Mouse (Mus musculus) adrenal gland, postnatal 36 days (tissue): Measurements from ENCODE around the gene Naaladl1. TPM values are rescaled to one million over a fixed set of nuclear protein-coding genes. Genes with fewer than 3 reads are reported as not detected.

Source experiments
- DNase-seq, 2 experiments: peaks; one replicate each; pipeline ENCODE4 v3.0.0; 2021; ENCODE audit warnings: mixed read lengths in 1 of 2
- long read RNA-seq, 2 experiments: library from polyadenylated mRNA; stranded (forward); transcript quantifications; one replicate each; pipeline ENCODE4 v2.0.0; 2021; ENCODE audit warnings: borderline sequencing depth in 2 of 2
- total RNA-seq, 2 experiments: library from RNA; stranded (reverse); gene quantifications; 2 replicates each; pipeline ENCODE4 v1.2.3; 2021

Gene Naaladl1
- under 1 TPM in 1 of 2 experiments, not detected in 1; 0.10 TPM for total RNA-seq
- long read RNA-seq, experiment 1: 0 reads
- long read RNA-seq, experiment 2: 0 reads

DNA sequence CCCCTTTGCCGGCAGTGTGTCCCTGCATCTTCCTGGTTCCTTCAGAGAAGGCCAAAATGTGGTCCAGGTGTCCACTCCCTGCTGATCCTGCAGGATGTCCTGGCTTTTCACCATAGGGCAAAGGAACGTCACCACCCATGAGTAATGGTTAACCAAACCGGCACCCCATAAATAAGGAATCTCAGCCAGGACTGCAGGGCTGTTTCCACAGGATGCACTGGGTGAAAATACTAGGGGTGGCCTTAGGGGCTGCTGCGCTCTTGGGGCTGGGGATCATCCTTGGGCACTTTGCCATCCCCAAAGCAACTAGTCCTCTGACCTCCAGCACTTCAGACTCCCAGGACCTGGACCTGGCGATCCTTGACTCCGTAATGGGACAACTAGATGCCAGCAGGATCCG, at the start of gene Naaladl1:
Naaladl1 (plus strand) TSS at position 197 of the 400 bp plus-strand sequence.
- no peak for DNase-seq

DNA sequence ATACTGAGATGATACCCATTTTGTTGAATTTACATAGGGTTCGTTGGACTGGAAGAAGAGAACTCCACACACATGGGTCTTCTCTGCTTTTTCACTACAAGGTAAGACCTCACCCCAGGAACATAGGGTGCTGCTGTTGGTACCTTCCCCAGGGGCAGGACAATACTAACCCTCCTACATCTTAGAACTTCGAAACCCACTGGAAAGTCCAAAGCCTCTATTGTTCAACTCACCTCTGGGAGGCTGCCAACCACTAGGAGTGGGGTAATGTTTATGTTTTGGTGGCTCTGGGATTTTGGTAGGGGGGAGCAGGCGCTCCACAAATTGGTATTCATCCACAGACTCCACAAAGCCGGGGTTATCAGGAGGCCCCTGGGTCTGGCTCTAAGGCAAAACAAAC, 48.9 kb upstream of the Naaladl1 start:
- DNase-seq: no peak

DNA sequence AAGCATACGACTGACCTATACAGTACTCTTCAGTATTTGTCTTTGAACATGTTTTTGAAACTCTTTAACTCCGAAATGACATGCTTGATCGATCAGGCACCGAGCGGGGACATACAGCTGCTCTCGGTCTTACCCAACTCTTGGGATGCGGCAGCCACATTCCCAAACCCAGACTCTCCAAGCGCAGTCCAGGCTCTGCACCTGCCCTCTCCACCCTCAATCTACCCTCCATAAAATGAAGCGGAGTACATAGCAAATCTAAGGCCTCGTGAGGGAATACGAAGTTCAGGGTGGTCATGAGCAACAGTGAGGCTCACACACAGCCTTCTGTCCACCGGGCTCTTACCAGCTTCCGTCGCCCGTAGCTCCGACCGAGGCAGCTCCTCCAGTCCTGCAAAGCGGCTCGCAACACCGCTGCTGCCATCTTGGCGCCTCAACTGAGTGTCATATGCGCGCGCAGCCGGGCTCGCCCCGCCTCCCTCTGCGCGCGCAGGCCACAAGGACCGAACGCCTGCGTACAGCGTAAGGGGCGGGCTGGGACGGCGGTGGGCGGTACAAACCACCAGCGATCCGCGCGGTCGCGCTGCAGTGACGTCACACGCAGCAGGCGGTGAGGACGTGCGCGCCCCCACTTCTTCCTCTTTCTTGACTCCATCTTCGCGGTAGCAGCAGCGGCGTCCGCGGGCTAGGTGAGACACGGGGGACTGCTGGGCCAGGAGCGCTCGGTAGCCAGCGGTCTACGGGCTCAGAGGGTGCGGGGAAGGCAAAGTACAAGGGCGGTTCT, 48.1 kb upstream of the Naaladl1 start, which contains the start of the genes Mrpl49 and Fau:
Mrpl49 (minus strand) TSS at position 473 of the 784 bp plus-strand sequence.
Fau (plus strand) TSS at position 532 of the 784 bp plus-strand sequence.
- peak; percentile 99 for DNase-seq

DNA sequence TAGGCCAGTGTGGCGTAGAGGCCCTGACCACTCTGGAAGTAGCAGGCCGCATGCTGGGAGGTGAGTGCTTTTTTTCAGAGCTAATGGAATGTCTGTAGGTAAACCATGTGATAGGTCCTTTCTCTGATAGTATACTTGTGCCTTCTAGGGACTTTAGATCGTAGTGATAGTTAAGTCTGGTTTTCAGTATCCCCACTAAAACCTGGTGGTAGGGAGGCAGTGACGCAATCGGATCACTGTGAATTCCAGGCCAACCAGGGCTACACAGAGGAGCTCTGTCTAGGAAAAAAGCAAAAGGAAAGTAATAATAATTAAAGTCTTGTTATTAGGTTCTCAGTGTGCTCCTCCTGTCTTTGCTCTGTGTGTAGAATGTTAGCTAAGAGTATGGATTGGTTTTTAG, 47.1 kb upstream of the Naaladl1 start:
- DNase-seq: no peak

GRCm38 (mm10) chr19:6058966-6059365, 46.6 kb upstream of the Naaladl1 start:
- no peak for DNase-seq

- DNase-seq: peak; percentile 94
Measured at GRCm38 (mm10) chr19:6061021-6061533, 44.5 kb upstream of the Naaladl1 start, which contains the start of gene Znhit2. Gene Znhit2, plus strand, starts transcription at chr19:6061192.

GRCm38 (mm10) chr19:6061641-6062302, 43.8 kb upstream of the Naaladl1 start:
- peak; percentile 53 to 65 for DNase-seq

DNA sequence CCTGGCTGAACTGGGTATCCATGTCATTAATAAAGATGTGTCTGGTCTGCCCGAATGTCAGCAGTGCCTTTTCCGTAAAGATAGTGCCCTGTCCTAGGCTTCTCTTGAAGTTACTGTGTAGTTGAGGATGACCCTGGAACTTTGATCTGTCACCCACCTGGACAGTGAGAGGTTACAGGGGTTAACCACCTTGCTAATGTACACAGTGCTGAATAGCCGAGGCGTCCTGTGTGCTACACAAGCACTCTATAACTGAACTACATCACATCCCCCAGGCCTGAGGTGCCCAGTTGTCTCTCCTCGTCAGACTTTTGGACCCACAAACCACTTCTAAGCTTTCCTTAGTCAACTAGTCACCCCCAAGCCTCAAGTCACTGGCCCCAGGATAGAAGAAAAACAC, 43.2 kb upstream of the Naaladl1 start:
- DNase-seq: no peak

- DNase-seq: no peak
Measured at GRCm38 (mm10) chr19:6063081-6063480, 42.5 kb upstream of the Naaladl1 start.

- no peak for DNase-seq
Measured at GRCm38 (mm10) chr19:6066571-6066970, 39.0 kb upstream of the Naaladl1 start.

DNA sequence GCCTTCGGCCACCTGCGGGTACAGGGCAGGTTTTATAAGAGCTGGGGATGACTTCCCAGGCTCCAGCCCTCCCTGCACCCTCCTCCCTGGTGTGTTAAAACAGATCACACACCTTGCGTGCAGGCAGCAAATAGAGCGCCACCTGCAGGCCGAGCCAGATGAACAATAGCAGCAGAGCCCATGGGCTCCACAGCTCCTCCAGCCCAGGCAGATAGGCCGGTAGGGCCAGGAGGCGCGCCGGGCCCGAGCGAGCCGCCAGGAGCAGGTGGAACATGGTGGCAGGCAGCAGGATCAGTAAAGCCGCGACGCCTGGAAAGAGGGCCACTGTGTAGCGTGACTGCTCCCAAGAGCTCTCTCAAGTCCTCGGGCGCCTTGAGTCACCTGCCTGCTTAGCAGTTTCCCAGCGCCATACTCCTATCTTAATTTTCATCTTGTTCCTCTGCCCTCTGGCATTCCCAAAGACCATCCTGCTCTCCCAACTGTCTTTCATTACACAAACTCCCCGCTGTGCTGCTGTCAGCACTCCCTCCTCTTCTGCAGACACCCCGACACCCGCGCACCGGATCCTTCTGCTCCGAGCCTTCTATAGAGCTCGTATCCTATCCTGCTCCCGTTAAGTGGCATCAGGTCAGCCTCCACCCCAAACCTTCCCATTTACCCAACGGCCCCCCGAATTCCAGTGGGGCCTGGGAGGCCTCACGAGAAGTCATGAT, 38.4 kb upstream of the Naaladl1 start:
- peak; percentile 87 to 89 for DNase-seq

DNA sequence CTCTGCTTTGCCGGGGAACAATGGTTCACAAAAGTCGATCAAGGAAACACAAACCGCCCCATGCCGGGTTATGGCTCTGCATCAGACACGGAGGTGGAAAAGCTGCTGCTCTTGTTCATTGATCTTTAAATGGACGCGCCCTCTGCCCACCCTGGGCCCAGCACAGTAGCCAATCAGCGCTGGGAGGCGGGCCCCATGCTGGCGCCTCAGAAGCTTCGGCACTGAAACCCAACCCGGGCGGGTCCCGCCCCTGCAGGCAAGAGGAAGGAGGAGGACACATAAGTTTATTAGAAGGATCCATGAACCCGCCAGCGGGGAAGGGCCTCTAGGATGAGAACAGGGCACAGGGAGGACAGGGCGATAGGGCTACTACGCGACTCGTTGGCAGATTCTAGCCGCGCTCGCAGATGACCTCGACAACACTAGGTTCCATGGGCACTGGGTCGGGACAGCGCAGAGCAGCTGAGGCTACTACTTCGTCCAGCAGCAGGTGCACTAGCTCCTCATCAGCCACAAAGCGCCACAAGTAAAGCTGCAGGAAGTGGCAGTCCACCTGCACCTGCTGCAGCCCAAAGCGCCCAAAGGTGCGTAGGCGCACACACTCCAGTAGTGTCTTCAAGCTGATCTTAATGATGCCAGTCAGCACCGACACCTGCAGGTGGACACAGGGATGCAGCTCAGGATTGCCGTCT, 37.7 kb upstream of the Naaladl1 start, which contains the start of gene Tm7sf2:
Tm7sf2 (minus strand) TSS at position 650 of the 692 bp plus-strand sequence.
- peak; percentile 97 to 98 for DNase-seq

- no peak for DNase-seq
Measured at GRCm38 (mm10) chr19:6068951-6069350, 36.6 kb upstream of the Naaladl1 start.

DNA sequence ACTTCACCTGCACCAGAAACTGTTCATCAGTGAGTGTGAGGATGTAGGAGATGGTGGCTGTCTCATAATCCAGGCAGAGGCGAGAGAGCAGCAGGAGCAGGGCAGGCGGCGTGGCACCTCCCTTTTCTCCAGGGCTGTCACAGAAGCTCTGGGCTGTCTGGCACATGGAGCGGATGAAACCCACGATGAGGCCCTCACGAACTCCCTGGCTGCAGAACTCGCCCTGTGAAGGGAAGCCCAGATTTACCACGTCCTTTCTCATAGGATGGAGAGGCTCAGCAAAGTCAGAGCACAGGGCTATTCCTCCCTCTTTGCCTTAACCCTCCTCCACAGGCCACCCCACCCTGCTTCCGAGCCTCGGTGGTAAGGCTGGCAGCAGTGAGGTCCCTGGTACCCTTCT, 35.7 kb upstream of the Naaladl1 start:
- DNase-seq: no peak

DNA sequence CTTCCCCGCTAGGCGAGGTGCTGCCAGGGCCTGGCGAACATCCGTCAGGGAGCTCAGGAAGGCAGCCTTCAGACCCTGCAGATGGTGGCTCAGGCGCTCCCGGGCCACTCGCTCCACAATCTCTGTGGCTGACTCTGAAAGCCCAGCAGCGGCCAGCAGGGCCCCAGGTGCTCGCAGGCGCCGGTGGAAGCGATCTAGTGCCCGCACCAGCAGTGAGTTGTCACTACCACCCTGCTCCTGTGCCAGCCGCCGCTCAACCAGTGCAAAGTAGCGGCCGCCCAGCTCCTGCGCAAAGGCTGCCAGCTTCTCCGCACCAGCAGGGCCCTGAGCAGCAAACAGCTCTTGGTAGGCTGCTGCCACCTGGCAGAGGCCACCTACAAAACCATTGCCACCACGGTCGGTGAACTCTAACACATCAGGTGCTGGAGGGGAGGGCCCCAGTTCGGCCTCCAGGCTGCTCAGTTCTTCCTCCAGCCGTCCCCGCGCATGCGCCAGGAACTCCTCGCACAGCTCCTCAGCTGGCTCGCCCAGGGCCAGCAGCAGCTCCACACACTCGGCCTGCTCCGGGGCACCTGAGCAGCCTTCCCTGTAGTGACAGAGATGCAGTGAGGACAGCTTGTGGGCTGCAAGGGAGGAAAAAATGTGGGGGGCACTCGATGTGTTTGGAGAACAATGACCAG, 34.9 kb upstream of the Naaladl1 start:
- no peak for DNase-seq

DNA sequence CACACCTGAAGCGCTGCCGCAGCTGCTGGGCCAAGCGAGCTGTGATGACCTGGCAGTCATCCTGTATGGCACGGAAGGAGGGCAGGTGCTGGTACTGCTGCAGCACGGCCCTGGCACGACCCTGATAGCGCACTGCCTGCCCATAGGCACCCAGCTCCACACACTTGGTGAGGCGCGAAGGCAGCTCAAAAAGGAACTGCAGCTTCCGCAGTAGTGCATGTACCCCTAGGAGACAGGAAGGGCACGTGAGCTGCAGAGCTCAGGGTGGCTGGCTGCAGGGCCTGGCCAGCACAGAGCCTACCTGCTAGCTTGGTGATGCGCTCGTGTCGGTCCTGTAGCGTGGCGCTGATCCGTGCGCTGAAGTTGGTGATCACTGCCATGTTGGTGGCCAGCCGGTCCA, 34.3 kb upstream of the Naaladl1 start:
- no peak for DNase-seq

GRCm38 (mm10) chr19:6073889-6074288, 31.7 kb upstream of the Naaladl1 start:
- DNase-seq: no peak

DNA sequence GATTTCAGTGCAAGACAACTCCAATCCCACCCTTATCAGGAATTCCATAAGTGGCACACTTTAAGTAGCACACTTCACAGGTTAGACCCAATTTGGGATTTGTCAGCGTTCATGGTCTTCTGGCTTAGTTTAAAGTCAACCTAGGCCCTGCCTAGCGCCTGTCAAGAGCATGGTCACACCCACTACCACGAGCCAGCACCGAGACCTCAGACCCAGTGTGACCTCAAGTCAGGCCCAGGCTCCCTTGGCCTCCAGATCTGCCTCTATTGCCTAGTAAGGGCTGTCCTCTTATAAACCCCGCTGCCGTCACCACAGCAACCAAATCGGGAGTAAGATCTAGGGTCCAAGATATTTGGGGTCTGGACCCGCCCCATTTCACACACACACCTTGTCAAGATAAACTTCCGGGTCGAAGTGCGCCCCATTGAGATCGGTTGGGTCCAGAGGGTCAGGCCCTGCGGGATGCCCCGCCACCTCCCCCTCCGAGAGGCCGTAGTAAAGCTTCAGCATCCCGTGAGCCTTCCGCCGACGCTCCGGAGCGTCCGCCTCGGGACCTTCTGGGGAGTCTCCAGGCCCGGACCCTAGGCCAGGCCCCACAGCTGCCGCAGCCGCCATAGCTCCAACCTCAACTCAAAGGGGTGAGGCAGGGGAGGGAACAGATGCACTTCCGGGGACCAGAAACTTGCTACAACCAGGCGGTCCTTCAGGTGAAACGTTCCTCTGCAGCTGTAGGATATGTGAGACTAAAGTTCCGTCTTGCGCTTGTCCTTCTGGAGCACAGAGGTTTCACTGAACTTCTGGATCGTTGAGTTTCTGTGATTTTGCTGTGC, 28.8 kb upstream of the Naaladl1 start, which contains the start of gene Vps51:
Vps51 (minus strand) TSS at position 668 of the 830 bp plus-strand sequence.
- DNase-seq: peak; percentile 83 to 87

GRCm38 (mm10) chr19:6079983-6080480, 25.6 kb upstream of the Naaladl1 start, which contains the start of gene Tmem262:
Gene Tmem262, plus strand, starts transcription at chr19:6080033.
- no peak for DNase-seq

GRCm38 (mm10) chr19:6082156-6082555, 23.4 kb upstream of the Naaladl1 start, which contains the start of gene Gm28374:
Gene Gm28374, minus strand, starts transcription at chr19:6082256.
- DNase-seq: no peak
